Mouse (Mus musculus): ENCODE results near the gene Nfia.

DNA sequence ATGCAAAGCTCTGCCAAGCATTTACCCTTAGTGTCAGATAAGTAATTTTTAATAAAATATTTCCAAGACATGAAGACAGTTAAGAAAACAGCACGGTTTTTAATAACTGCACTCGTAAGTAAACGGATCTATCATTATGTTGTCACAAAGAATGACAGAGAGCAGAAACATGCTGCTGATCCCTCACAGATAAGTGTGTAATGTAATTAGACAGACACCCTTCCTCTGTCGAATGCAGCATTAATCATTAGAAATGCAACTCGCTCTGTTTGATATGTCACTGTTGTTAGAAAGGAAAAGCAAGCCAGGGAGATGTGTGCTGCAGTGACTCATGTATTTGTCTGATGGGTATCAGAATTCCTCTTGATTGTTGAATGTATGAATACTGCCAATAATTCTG is 259.8 kb downstream of the Nfia start:
- no peak for TF ChIP-seq CTCF (IDR thresholded peaks at IDR 0.05; ENCODE audit: borderline replicate concordance, insufficient read depth, low read depth, low read length)
- no peak for TF ChIP-seq POLR2A (IDR thresholded peaks at IDR 0.05; ENCODE audit: borderline replicate concordance, insufficient read depth, low read length)
